8 mouse cellular contexts compared by ENCODE assay signal in the genomic region with DNA sequence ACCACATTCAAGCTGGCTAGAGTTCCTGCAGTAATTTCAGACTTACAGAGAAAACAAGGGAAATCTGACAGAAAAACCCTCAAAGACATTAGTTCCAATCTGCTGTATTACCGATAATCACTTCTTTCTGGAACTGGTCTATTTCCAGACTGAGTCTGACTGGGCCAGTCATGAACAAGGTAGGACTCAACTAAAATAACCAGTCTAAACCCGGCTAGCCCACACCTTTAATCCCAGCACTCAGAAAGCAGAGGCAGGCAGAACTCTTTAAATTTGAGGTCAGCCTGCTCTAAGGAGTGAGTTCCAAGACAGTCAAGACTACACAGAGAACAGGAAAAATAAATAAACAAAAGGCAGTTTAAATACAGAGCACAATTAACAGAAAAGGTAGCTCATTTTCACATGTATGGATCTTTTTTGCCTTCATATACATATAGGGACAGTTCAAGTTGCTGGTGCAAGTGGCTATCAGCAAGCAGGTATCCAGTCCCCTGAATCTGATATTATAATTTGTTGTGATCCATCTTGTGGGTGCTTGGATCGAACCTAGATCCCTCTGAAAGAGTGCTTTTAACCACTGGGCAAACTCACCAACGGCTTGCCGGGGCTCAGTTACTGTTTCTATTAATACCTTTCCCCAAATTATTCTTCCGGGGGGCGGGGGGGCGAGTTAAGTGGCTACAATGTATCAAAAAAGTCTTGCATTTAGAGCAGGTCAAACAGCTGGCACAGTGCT. TPM values are rescaled to one million over a fixed set of nuclear protein-coding genes. Genes with fewer than 3 reads are reported as not detected.
DNase-seq lines count a peak whose midpoint lies in the region; ATAC-seq and TF ChIP-seq lines count a peak whose summit lies in the region.

No protein-coding gene starts in this region.

- intact Hi-C loops in gastrocnemius, postnatal 14 days (cut with DNase I; ENCODE audit: low total_unique reads): no loop called here

- peak overlapping the region; percentile 75 for H3K4me2 ChIP-seq in kidney, embryonic 15.5 days
- H3K4me2 ChIP-seq in intestine, embryonic 16.5 days (ENCODE audit: low read depth, low read length): peak overlapping the region; percentile 85
- H3K4me2 ChIP-seq in neural tube, embryonic 14.5 days (ENCODE audit: low read depth, low read length): peak overlapping the region; percentile 73

- TF ChIP-seq CTCF in cortical plate, adult 2 months (IDR thresholded peaks at IDR 0.05; ENCODE audit: extremely low read depth, insufficient read depth, low read length): no peak

- H3K9ac ChIP-seq in kidney, embryonic 15.5 days: peak overlapping the region; percentile 95
- H3K9ac ChIP-seq in intestine, embryonic 16.5 days (ENCODE audit: low read depth, low read length): peak overlapping the region; percentile 93
- peak overlapping the region; percentile 75 for H3K9ac ChIP-seq in neural tube, embryonic 14.5 days (replicated peaks; ENCODE audit: low read depth, low read length)

- no peak for DNase-seq in kidney, adult 9 months
- DNase-seq in left cerebral cortex, adult 18-20 months (ENCODE audit: low spot score in 2 of 2): no peak
- no peak for DNase-seq in gastrocnemius, postnatal 14 days
- DNase-seq in adrenal gland, adult 8-10 months: no peak

- H3K27ac ChIP-seq in kidney, embryonic 15.5 days: 0 out of 2 replicates have a peak overlapping the region, but pooled peaks have one; percentile 85
- H3K27ac ChIP-seq in cortical plate, adult 2 months (ENCODE audit: insufficient read depth, low read length): no peak overlapping the region
- no peak overlapping the region for H3K27ac ChIP-seq in intestine, embryonic 16.5 days (ENCODE audit: low read length)
- H3K27ac ChIP-seq in neural tube, embryonic 14.5 days (ENCODE audit: low read depth, low read length): no peak overlapping the region

- no peaks in the 10 kb centered on the region for H3K9me3 ChIP-seq in kidney, embryonic 15.5 days (replicated peaks)
- no peaks in the 10 kb centered on the region for H3K9me3 ChIP-seq in intestine, embryonic 16.5 days (ENCODE audit: control insufficient read depth, low read length)
- H3K9me3 ChIP-seq in neural tube, embryonic 14.5 days (ENCODE audit: control insufficient read depth, low read length): no peaks in the 10 kb centered on the region

- H3K27me3 ChIP-seq in kidney, embryonic 15.5 days: no peaks in the 10 kb centered on the region
- H3K27me3 ChIP-seq in intestine, embryonic 16.5 days (replicated peaks; ENCODE audit: control insufficient read depth, insufficient read depth, low read length): no peaks in the 10 kb centered on the region
- no peaks in the 10 kb centered on the region for H3K27me3 ChIP-seq in neural tube, embryonic 14.5 days (ENCODE audit: control insufficient read depth, insufficient read depth, low read length)

- TF ChIP-seq POLR2A in cortical plate, adult 2 months (IDR thresholded peaks at IDR 0.05; ENCODE audit: extremely low read depth, insufficient read depth, low read length): no peak

- H3K4me1 ChIP-seq in kidney, embryonic 15.5 days: peaks cover 8% of the 10 kb centered on the region
- peaks cover 4% of the 10 kb centered on the region; the same call in 1 of the 2 replicates for H3K4me1 ChIP-seq in cortical plate, adult 2 months (ENCODE audit: control insufficient read depth, insufficient read depth, low read length)
- H3K4me1 ChIP-seq in intestine, embryonic 16.5 days (ENCODE audit: control insufficient read depth, insufficient read depth, low read length): peaks cover 7% of the 10 kb centered on the region; the same call in 1 of the 2 replicates
- peaks cover 6% of the 10 kb centered on the region for H3K4me1 ChIP-seq in neural tube, embryonic 14.5 days (ENCODE audit: control insufficient read depth, insufficient read depth, low read length)

- no peak for ATAC-seq in kidney, embryonic 15.5 days (replicated peaks; ENCODE audit: low FRiP score)
- ATAC-seq in intestine, embryonic 16.5 days: no peak
- no peak for ATAC-seq in neural tube, embryonic 14.5 days (ENCODE audit: low read depth)

- H3K36me3 ChIP-seq in kidney, embryonic 15.5 days: no peaks in the 10 kb centered on the region
- H3K36me3 ChIP-seq in intestine, embryonic 16.5 days (ENCODE audit: control insufficient read depth, insufficient read depth, low read length): no peaks in the 10 kb centered on the region
- no peaks in the 10 kb centered on the region for H3K36me3 ChIP-seq in neural tube, embryonic 14.5 days (ENCODE audit: control insufficient read depth, insufficient read depth, low read length)

- whole genome bisulfite sequencing in kidney, embryonic 15.5 days: 44% methylated on average over 8 of the region's 8 CpGs
- 42% methylated on average over 8 of the region's 8 CpGs for WGBS in intestine, embryonic 16.5 days
- WGBS in neural tube, embryonic 14.5 days: 49% methylated on average over 8 of the region's 8 CpGs

- H3K4me3 ChIP-seq in kidney, embryonic 15.5 days (replicated peaks): peak overlapping the region; percentile 86
- peak overlapping the region; percentile 83 for H3K4me3 ChIP-seq in cortical plate, adult 2 months (ENCODE audit: insufficient read depth, low read length)
- H3K4me3 ChIP-seq in intestine, embryonic 16.5 days (ENCODE audit: low read length): peak overlapping the region; percentile 75
- peak overlapping the region; percentile 55 for H3K4me3 ChIP-seq in neural tube, embryonic 14.5 days (ENCODE audit: low read depth, low read length)

RNA-seq across cellular contexts. Expression of a gene that starts 1.1 kb away (rescaled TPM):
- polyA plus RNA-seq in kidney, embryonic 15.5 days (2015; fragmentation: Nextera tagmentation; extraction: Ambion mirVana): 33.6 and 34.8 TPM in 2 replicates
- polyA plus RNA-seq in cortical plate, adult 2 months (2012; rRNA removed): 23.4 and 26.1 TPM in 2 replicates
- polyA plus RNA-seq in intestine, embryonic 16.5 days (2015; fragmentation: Nextera tagmentation; extraction: Ambion mirVana): 21.5 and 23.9 TPM in 2 replicates
- polyA plus RNA-seq in neural tube, embryonic 14.5 days (2014; fragmentation: Nextera tagmentation; extraction: Ambion mirVana): 17.3 and 23.7 TPM in 2 replicates
- total RNA-seq in left cerebral cortex, adult 18-20 months (2021): 10 to 100 TPM; 27.3 to 29.3 TPM
- 10 to 100 TPM; 12.8 to 13.8 TPM for total RNA-seq in gastrocnemius, postnatal 14 days (2021)
- total RNA-seq in adrenal gland, adult 8-10 months (2022): 10 to 100 TPM; 27.6 to 36.8 (median 31.6) TPM
